Mouse (Mus musculus) testis, adult 2 months (tissue): ENCODE measurements at regions not wholly inside any gene's neighbourhood (a gene's known extent, or its start where the extent isn't known, plus 50 kb on each side); places are given as distances from the start of the nearest gene placed in this dataset.

ENCODE experiments used
- H3K27ac ChIP-seq: fragments of 200-500 bp; 2 replicates; pipeline ENCODE4 v1.5.1; 2012; ENCODE audit warnings: low read depth, low read length; ENCODE audit not compliant: control insufficient read depth, insufficient read depth
- H3K27me3 ChIP-seq: fragments of 200-500 bp; 2 replicates; pipeline ENCODE4 v1.6.1; 2012; ENCODE audit warnings: mild to moderate bottlenecking, low read length, moderate library complexity; ENCODE audit not compliant: control insufficient read depth, insufficient read depth
- H3K36me3 ChIP-seq: fragments of 200-500 bp; 2 replicates; pipeline ENCODE4 v1.6.1; 2012; ENCODE audit warnings: mild to moderate bottlenecking, low read length; ENCODE audit not compliant: control insufficient read depth, insufficient read depth
- H3K4me1 ChIP-seq: fragments of 200-500 bp; 2 replicates; pipeline ENCODE4 v1.6.1; 2012; ENCODE audit warnings: low read length; ENCODE audit not compliant: control insufficient read depth, insufficient read depth
- H3K4me3 ChIP-seq: fragments of 200-500 bp; 2 replicates; pipeline ENCODE4 v1.5.1; 2012; ENCODE audit warnings: low read depth, mild to moderate bottlenecking, low read length, moderate library complexity, mixed read lengths; ENCODE audit not compliant: control insufficient read depth
- CTCF ChIP-seq: fragments of 200-500 bp; IDR thresholded peaks from 2 replicates; pipeline ENCODE4 v1.5.1; 2012; ENCODE audit warnings: low read depth, mild to moderate bottlenecking, inconsistent platforms, low read length, moderate library complexity; ENCODE audit not compliant: control insufficient read depth, insufficient read depth, insufficient replicate concordance
- POLR2A ChIP-seq: fragments of 200-500 bp; IDR thresholded peaks from 2 replicates; pipeline ENCODE4 v1.6.1; 2012; ENCODE audit warnings: low read depth, mild to moderate bottlenecking, inconsistent platforms, low read length, moderate library complexity; ENCODE audit not compliant: control insufficient read depth

GRCm38 (mm10) chr13:35398192-35398591, 261.4 kb upstream of the Cdyl start:
- no peaks in the 10 kb centered on the region for H3K36me3 ChIP-seq
- no peak overlapping the region for H3K27ac ChIP-seq
- TF ChIP-seq CTCF (no peak), POLR2A (no peak)
- no peak overlapping the region for H3K4me3 ChIP-seq
- H3K4me1 ChIP-seq: no peaks in the 10 kb centered on the region
- no peaks in the 10 kb centered on the region for H3K27me3 ChIP-seq

GRCm38 (mm10) chr13:35402856-35403255, 256.8 kb upstream of the Cdyl start:
- H3K4me3 ChIP-seq: no peak overlapping the region
- H3K27me3 ChIP-seq: no peaks in the 10 kb centered on the region
- TF ChIP-seq CTCF (no peak), POLR2A (no peak)
- no peaks in the 10 kb centered on the region for H3K4me1 ChIP-seq
- H3K36me3 ChIP-seq: no peaks in the 10 kb centered on the region
- no peak overlapping the region for H3K27ac ChIP-seq

GRCm38 (mm10) chr13:35404428-35404827, 255.2 kb upstream of the Cdyl start:
- TF ChIP-seq CTCF (no peak), POLR2A (no peak)
- Histone ChIP-seq H3K36me3 (no peaks in the 10 kb centered on the region), H3K4me1 (no peaks in the 10 kb centered on the region), H3K4me3 (no peak overlapping the region), H3K27me3 (no peaks in the 10 kb centered on the region), H3K27ac (no peak overlapping the region)

- Histone ChIP-seq H3K4me1 (no peaks in the 10 kb centered on the region), H3K27ac (no peak overlapping the region), H3K36me3 (no peaks in the 10 kb centered on the region), H3K4me3 (no peak overlapping the region), H3K27me3 (no peaks in the 10 kb centered on the region)
- no peak for TF ChIP-seq POLR2A
- no peak for TF ChIP-seq CTCF
These were observed 254.2 kb upstream of the Cdyl start for GRCm38 (mm10) chr13:35405384-35405783.

GRCm38 (mm10) chr13:35417500-35417899, 242.1 kb upstream of the Cdyl start:
- no peaks in the 10 kb centered on the region for H3K27me3 ChIP-seq
- no peak overlapping the region for H3K4me3 ChIP-seq
- no peaks in the 10 kb centered on the region for H3K4me1 ChIP-seq
- no peaks in the 10 kb centered on the region for H3K36me3 ChIP-seq
- H3K27ac ChIP-seq: no peak overlapping the region
- TF ChIP-seq POLR2A (no peak), CTCF (no peak)

GRCm38 (mm10) chr13:35420076-35420475, 239.6 kb upstream of the Cdyl start:
- Histone ChIP-seq H3K4me1 (no peaks in the 10 kb centered on the region), H3K27ac (no peak overlapping the region), H3K36me3 (no peaks in the 10 kb centered on the region), H3K27me3 (no peaks in the 10 kb centered on the region), H3K4me3 (no peak overlapping the region)
- TF ChIP-seq POLR2A (no peak), CTCF (no peak)

- Histone ChIP-seq H3K36me3 (no peaks in the 10 kb centered on the region), H3K4me1 (no peaks in the 10 kb centered on the region), H3K27ac (no peak overlapping the region), H3K4me3 (no peak overlapping the region), H3K27me3 (no peaks in the 10 kb centered on the region)
- TF ChIP-seq CTCF (no peak), POLR2A (no peak)
These were observed 233.6 kb upstream of the Cdyl start for GRCm38 (mm10) chr13:35426061-35426460.

- H3K27ac ChIP-seq: no peak overlapping the region
- no peaks in the 10 kb centered on the region for H3K27me3 ChIP-seq
- no peak overlapping the region for H3K4me3 ChIP-seq
- no peak for TF ChIP-seq POLR2A
- TF ChIP-seq CTCF: no peak
- no peaks in the 10 kb centered on the region for H3K4me1 ChIP-seq
- no peaks in the 10 kb centered on the region for H3K36me3 ChIP-seq
These were observed 224.5 kb upstream of the Cdyl start for GRCm38 (mm10) chr13:35435173-35435572.
